Comparison of ENCODE assay signal across 9 mouse cellular contexts in the genomic region with DNA sequence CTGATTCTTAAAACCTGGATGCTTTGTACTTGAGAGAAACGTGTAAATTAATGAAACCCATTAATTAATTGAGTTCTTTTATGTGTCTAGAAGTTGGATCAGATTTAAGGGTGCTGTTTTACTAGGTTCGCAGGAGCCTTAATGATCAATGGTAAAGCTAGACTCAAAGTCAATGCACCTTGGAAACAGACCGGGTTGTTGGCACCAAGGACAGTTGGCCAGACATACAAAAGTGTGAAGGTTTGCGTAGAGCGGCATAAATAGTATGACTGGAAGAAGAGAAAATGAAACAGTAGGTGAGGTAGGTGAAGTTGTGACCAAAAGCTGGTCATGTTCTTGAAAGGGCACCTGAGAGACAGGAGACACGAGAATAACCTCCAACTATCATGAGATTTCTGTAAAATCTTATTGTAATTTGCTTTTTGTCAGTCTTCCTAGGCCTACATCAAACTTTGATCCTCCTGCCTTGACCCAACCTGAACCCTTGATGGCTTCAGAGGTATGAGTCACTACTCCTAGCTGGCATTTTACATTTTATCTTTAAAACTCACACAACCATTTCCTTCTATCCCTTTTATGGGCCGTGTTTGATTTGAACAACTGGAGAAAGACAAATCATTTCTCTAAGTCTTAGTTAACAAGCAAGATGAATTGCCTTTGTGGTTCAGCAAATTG. TPM values are rescaled to one million over a fixed set of nuclear protein-coding genes. Genes with fewer than 3 reads are reported as not detected.
DNase-seq lines count a peak whose midpoint lies in the region; ATAC-seq lines count a peak whose summit lies in the region.
"Had no signal": no experiment of that assay in that cellular context is flagged by ENCODE, and none has a peak within 500 bp of the region (broad histone marks: within the 10 kb centered on the region; RNA-seq: fewer than 3 reads in every experiment).

No protein-coding gene starts in this region.

- no peaks in the 10 kb centered on the region for H3K36me3 ChIP-seq in heart, embryonic 13.5 days
- H3K36me3 ChIP-seq in hindbrain, embryonic 13.5 days, result peaks cover 4% of the 10 kb centered on the region; the same call in 1 of the 2 replicates
- no peaks in the 10 kb centered on the region for H3K36me3 ChIP-seq in midbrain, embryonic 12.5 days

- no peak for ATAC-seq in heart, embryonic 13.5 days (ENCODE audit: extremely low read depth, insufficient number of reproducible peaks, low FRiP score, low TSS enrichment)
- ATAC-seq in hindbrain, embryonic 13.5 days (ENCODE audit: low FRiP score), result no peak
- no peak for ATAC-seq in midbrain, embryonic 12.5 days (ENCODE audit: low FRiP score, low read depth)

- no peak for DNase-seq in heart, postnatal 4 days
- no peak for DNase-seq in testis, postnatal 10 days (ENCODE audit: low spot score)
- no peak for DNase-seq in left cerebral cortex, adult 8-10 months (ENCODE audit: low spot score in 2 of 2)
- no peak for DNase-seq in urinary bladder, postnatal 4 days (ENCODE audit: low spot score in 2 of 2)

- peak overlapping the region; percentile 91 for H3K9ac ChIP-seq in heart, embryonic 13.5 days
- H3K9ac ChIP-seq in hindbrain, embryonic 13.5 days, result peak overlapping the region; percentile 91; the same call in 1 of the 2 replicates
- no peak overlapping the region for H3K9ac ChIP-seq in midbrain, embryonic 12.5 days (replicated peaks)

- peak overlapping the region; percentile 94 for H3K4me2 ChIP-seq in heart, embryonic 13.5 days
- peak overlapping the region; percentile 94 for H3K4me2 ChIP-seq in hindbrain, embryonic 13.5 days
- H3K4me2 ChIP-seq in midbrain, embryonic 12.5 days (replicated peaks), result peak overlapping the region; percentile 92

- no peaks in the 10 kb centered on the region for H3K9me3 ChIP-seq in heart, embryonic 13.5 days
- H3K9me3 ChIP-seq in hindbrain, embryonic 13.5 days, result no peaks in the 10 kb centered on the region
- H3K9me3 ChIP-seq in midbrain, embryonic 12.5 days, result no peaks in the 10 kb centered on the region

- no peaks in the 10 kb centered on the region for H3K27me3 ChIP-seq in heart, embryonic 13.5 days (replicated peaks)
- H3K27me3 ChIP-seq in hindbrain, embryonic 13.5 days, result no peaks in the 10 kb centered on the region
- no peaks in the 10 kb centered on the region for H3K27me3 ChIP-seq in midbrain, embryonic 12.5 days
- H3K27me3 ChIP-seq: Patski had no signal

- 77% methylated on average over 7 of the region's 7 CpGs for WGBS in heart, embryonic 13.5 days
- WGBS in hindbrain, embryonic 13.5 days, result 83% methylated on average over 7 of the region's 7 CpGs
- WGBS in midbrain, embryonic 12.5 days, result 80% methylated on average over 7 of the region's 7 CpGs

- H3K27ac ChIP-seq in heart, embryonic 13.5 days (replicated peaks), result peak overlapping the region; percentile 98; the same call in 1 of the 2 replicates
- H3K27ac ChIP-seq in brown adipose tissue, adult 24 weeks (replicated peaks; ENCODE audit: low read depth, low read length), result no peak overlapping the region
- peak overlapping the region; percentile 99; the same call in 1 of the 2 replicates for H3K27ac ChIP-seq in hindbrain, embryonic 13.5 days
- H3K27ac ChIP-seq in midbrain, embryonic 12.5 days (replicated peaks), result no peak overlapping the region

- H3K4me1 ChIP-seq in heart, embryonic 13.5 days, result peaks cover 21% of the 10 kb centered on the region
- H3K4me1 ChIP-seq in brown adipose tissue, adult 24 weeks (ENCODE audit: control insufficient read depth, insufficient read depth, insufficient read length, low read length), result peaks cover 2% of the 10 kb centered on the region; the same call in 1 of the 2 replicates
- peaks cover 25% of the 10 kb centered on the region for H3K4me1 ChIP-seq in hindbrain, embryonic 13.5 days (replicated peaks)
- peaks cover 12% of the 10 kb centered on the region for H3K4me1 ChIP-seq in midbrain, embryonic 12.5 days

- H3K4me3 ChIP-seq in heart, embryonic 13.5 days, result peak overlapping the region; percentile 97
- 0 out of 2 replicates have a peak overlapping the region, but pooled peaks have one; percentile 0 for H3K4me3 ChIP-seq in brown adipose tissue, adult 24 weeks (ENCODE audit: insufficient read depth, low read depth, low read length)
- H3K4me3 ChIP-seq in hindbrain, embryonic 13.5 days, result peak overlapping the region; percentile 87
- peak overlapping the region; percentile 89 for H3K4me3 ChIP-seq in midbrain, embryonic 12.5 days

RNA-seq across cellular contexts. Expression of a gene that starts 1.3 kb away (rescaled TPM):
- polyA plus RNA-seq in heart, embryonic 13.5 days (2015; fragmentation: Nextera tagmentation; extraction: Ambion mirVana), result 34.9 and 38.4 TPM in 2 replicates
- total RNA-seq in heart, postnatal 4 days (2021), result 10 to 100 TPM; 33.8 to 36.2 TPM
- 7.2 and 11.8 TPM in 2 replicates for polyA plus RNA-seq in brown adipose tissue, adult 24 weeks (2012; ENCODE audit: insufficient read depth, insufficient read length, missing spikeins)
- 47.9 and 51.4 TPM in 2 replicates for polyA plus RNA-seq in hindbrain, embryonic 13.5 days (2015; fragmentation: Nextera tagmentation; extraction: Ambion mirVana)
- 65.4 and 76.8 TPM in 2 replicates for polyA plus RNA-seq in midbrain, embryonic 12.5 days (2016; fragmentation: Nextera tagmentation; extraction: Ambion mirVana)
- total RNA-seq in left cerebral cortex, adult 8-10 months (2022), result 10 to 100 TPM; 26.7 to 32.3 (median 29.8) TPM

RNA-seq across cellular contexts. Expression of a gene that starts 16.8 kb away (rescaled TPM):
- polyA plus RNA-seq in heart, embryonic 13.5 days (2015; fragmentation: Nextera tagmentation; extraction: Ambion mirVana), result 1.7 and 2.5 TPM in 2 replicates
- 1 to 10 TPM; 1.2 to 2.9 TPM for total RNA-seq in heart, postnatal 4 days (2021)
- polyA plus RNA-seq in brown adipose tissue, adult 24 weeks (2012; ENCODE audit: insufficient read depth, insufficient read length, missing spikeins), result 3.1 and 3.3 TPM in 2 replicates
- 2.8 and 3.4 TPM in 2 replicates for polyA plus RNA-seq in hindbrain, embryonic 13.5 days (2015; fragmentation: Nextera tagmentation; extraction: Ambion mirVana)
- 4.9 and 5.3 TPM in 2 replicates for polyA plus RNA-seq in midbrain, embryonic 12.5 days (2016; fragmentation: Nextera tagmentation; extraction: Ambion mirVana)
- 1 to 10 TPM; 2.3 to 4.0 (median 2.7) TPM for total RNA-seq in left cerebral cortex, adult 8-10 months (2022)

RNA-seq across cellular contexts. Expression of a gene that starts 50.2 kb away (rescaled TPM):
- polyA plus RNA-seq in heart, embryonic 13.5 days (2015; fragmentation: Nextera tagmentation; extraction: Ambion mirVana), result 30.8 and 34.1 TPM in 2 replicates
- total RNA-seq in heart, postnatal 4 days (2021), result 10 to 100 TPM; 21.3 to 25.3 TPM
- not detected in 2 replicates for polyA plus RNA-seq in brown adipose tissue, adult 24 weeks (2012; ENCODE audit: insufficient read depth, insufficient read length, missing spikeins)
- 10.3 and 11.5 TPM in 2 replicates for polyA plus RNA-seq in hindbrain, embryonic 13.5 days (2015; fragmentation: Nextera tagmentation; extraction: Ambion mirVana)
- 44.7 and 46.0 TPM in 2 replicates for polyA plus RNA-seq in midbrain, embryonic 12.5 days (2016; fragmentation: Nextera tagmentation; extraction: Ambion mirVana)
- total RNA-seq in left cerebral cortex, adult 8-10 months (2022), result under 1 TPM; 0.37 to 0.82 (median 0.44) TPM

Comparison
In these comparisons a context has a peak if more than half of its experiments do, and no peak if none do; other contexts are left out.
1. H3K27ac ChIP-seq: peak in heart, embryonic 13.5 days (single experiment) and hindbrain, embryonic 13.5 days (single experiment); none in brown adipose tissue, adult 24 weeks (single experiment) and midbrain, embryonic 12.5 days (single experiment).
2. H3K4me3 ChIP-seq: peak in every context shown above with its lines; median percentile 97 in heart, embryonic 13.5 days; 89 in midbrain, embryonic 12.5 days; 87 in hindbrain, embryonic 13.5 days; 0 in brown adipose tissue, adult 24 weeks.
3. Peak in every context shown above with its lines, with median percentiles within 50 percentile points of each other: H3K4me2 ChIP-seq.